Mouse (Mus musculus) left cerebral cortex, postnatal 14 days (tissue): ENCODE data around the gene Krt14. TPM values are rescaled to one million over a fixed set of nuclear protein-coding genes. Genes with fewer than 3 reads are reported as not detected.

Source experiments
- DNase-seq, 2 experiments: peaks; one replicate each; pipeline ENCODE4 v3.0.0; 2021 to 2022; ENCODE audit warnings: low spot score in 2 of 2, mixed read lengths in 1 of 2
- intact Hi-C: fragments of 180-260 bp; cut with DNase I; formaldehyde crosslinking; loops from one replicate; pipeline ENCODE4 v1.15.1; 2025
- total RNA-seq, 2 experiments: library from RNA; stranded (reverse); gene quantifications; 2 replicates each; pipeline ENCODE4 v1.2.3; 2021

Gene Krt14
- total RNA-seq, 2 experiments from 2014 or later: not detected

GRCm38 (mm10) chr11:100168765-100169762 lies 38.3 kb downstream of the Krt14 start:
- intact Hi-C loops: loop anchor here (1.0 to 10.0 kb wide), 4 partner anchors 113 to 784 kb away; partner anchors contain the start of genes Krt10, Krtap1-4 and Krtap1-5
- peak; percentile 85 to 86 for DNase-seq

GRCm38 (mm10) chr11:100168071-100168470 lies 39.3 kb downstream of the Krt14 start:
- peak in 1 of 2 experiments; percentile 4 for DNase-seq
- intact Hi-C loops: loop anchor here (5.0 to 10.0 kb wide), 2 partner anchors 586 to 783 kb away; partner anchors contain the start of genes Krt10, Krtap1-4 and Krtap1-5

- intact Hi-C loops: loop anchor here (10.0 kb wide), 1 partner anchor 780 kb away; the partner anchor contains the start of gene Krt10
- DNase-seq: no peak
These were observed 43.0 kb downstream of the Krt14 start for GRCm38 (mm10) chr11:100164392-100164791.

GRCm38 (mm10) chr11:100157908-100158477 lies 49.4 kb downstream of the Krt14 start:
- no peak for DNase-seq
- intact Hi-C loops: no loop called here

GRCm38 (mm10) chr11:100157331-100157730 lies 50.0 kb downstream of the Krt14 start:
- intact Hi-C loops: no loop called here
- no peak for DNase-seq

- intact Hi-C loops: no loop called here
- DNase-seq: no peak
These were observed 51.7 kb downstream of the Krt14 start for GRCm38 (mm10) chr11:100155497-100156255.

Other genes starting within 250 kb of the Krt14 start
- gene Krtap29-1, start 228.5 kb downstream of the Krt14 start, total RNA-seq: not detected
- not detected for gene Krtap16-1, start 221.0 kb downstream of the Krt14 start, total RNA-seq
- not detected for gene Krtap17-1, start 213.6 kb downstream of the Krt14 start, total RNA-seq
- gene Krt33a, start 191.3 kb downstream of the Krt14 start, total RNA-seq: not detected
- gene Krt33b, start 177.7 kb downstream of the Krt14 start, total RNA-seq: not detected
- gene Krt34, start 166.0 kb downstream of the Krt14 start, total RNA-seq: not detected
- gene Krt31, start 157.0 kb downstream of the Krt14 start, total RNA-seq: not detected
- not detected for gene Krt32, start 119.3 kb downstream of the Krt14 start, total RNA-seq
- gene Krt35, start 111.3 kb downstream of the Krt14 start, total RNA-seq: not detected
- gene Krt36, start 101.9 kb downstream of the Krt14 start, total RNA-seq: not detected
- not detected for gene Krt13, start 86.0 kb downstream of the Krt14 start, total RNA-seq
- not detected for gene Krt15, start 71.6 kb downstream of the Krt14 start, total RNA-seq
- gene Krt19, start 58.9 kb downstream of the Krt14 start, total RNA-seq: under 1 TPM in 1 of 2 experiments, not detected in 1; 0.63 TPM
- 1 to 10 TPM; 2.6 to 2.7 TPM for gene Krt9, start 14.3 kb downstream of the Krt14 start, total RNA-seq
- gene Krt16, start 41.4 kb upstream of the Krt14 start, total RNA-seq: not detected
- not detected for gene Krt17, start 53.5 kb upstream of the Krt14 start, total RNA-seq
- gene Krt42, start 62.3 kb upstream of the Krt14 start, total RNA-seq: not detected
- 100 to 1,000 TPM; 803 to 821 TPM for gene Eif1, start 112.3 kb upstream of the Krt14 start, total RNA-seq
- not detected for gene Gast, start 126.9 kb upstream of the Krt14 start, total RNA-seq
- 100 to 1,000 TPM in 1 of 2 experiments, 10 to 100 TPM in 1; 94.6 to 151 TPM for gene Hap1, start 148.6 kb upstream of the Krt14 start, total RNA-seq
- gene Jup, start 190.2 kb upstream of the Krt14 start, total RNA-seq: 10 to 100 TPM; 38.1 to 49.8 TPM
- gene P3h4, start 207.3 kb upstream of the Krt14 start, total RNA-seq: 1 to 10 TPM; 5.7 to 5.8 TPM
- 10 to 100 TPM; 10.0 to 12.2 TPM for gene Fkbp10, start 208.1 kb upstream of the Krt14 start, total RNA-seq
- gene Nt5c3b, start 234.3 kb upstream of the Krt14 start, total RNA-seq: 10 to 100 TPM; 62.9 to 63.1 TPM
- gene Klhl10, start 234.4 kb upstream of the Krt14 start, total RNA-seq: 1 to 10 TPM; 1.4 to 2.2 TPM